Mouse (Mus musculus): ENCODE measurements around the gene Poln. TPM values are rescaled to one million over a fixed set of nuclear protein-coding genes. Genes with fewer than 3 reads are reported as not detected.

Gene Poln
- polyA plus RNA-seq, 1 experiment, result 2.3 TPM

DNA sequence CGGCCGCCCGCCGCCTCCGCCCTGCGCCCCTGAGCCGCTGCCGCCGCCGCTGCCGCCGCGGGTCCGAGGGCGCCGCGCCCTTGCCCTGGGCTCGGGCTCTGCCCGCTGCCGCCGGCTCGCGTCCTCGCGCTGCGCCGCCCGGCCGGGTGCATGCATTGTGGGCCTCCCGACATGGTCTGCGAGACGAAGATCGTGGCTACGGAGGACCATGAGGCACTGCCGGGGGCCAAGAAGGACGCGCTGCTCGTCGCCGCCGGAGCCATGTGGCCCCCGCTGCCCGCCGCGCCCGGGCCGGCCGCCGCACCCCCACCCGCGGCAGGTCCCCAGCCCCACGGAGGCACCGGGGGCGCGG, 172.6 kb downstream of the Poln start:
- DNase-seq, result no peak
- Histone ChIP-seq H3K27ac (ENCODE audit: control insufficient read depth, insufficient read depth, low read length) (no peak overlapping the region), H3K27me3 (ENCODE audit: control insufficient read depth, insufficient read depth, low read length) (peaks cover 20% of the 10 kb centered on the region), H3K36me3 (ENCODE audit: control insufficient read depth, insufficient read depth, low read length) (no peaks in the 10 kb centered on the region), H3K4me3 (ENCODE audit: control insufficient read depth, insufficient read depth, low read length) (peak overlapping the region; percentile 69), H3K4me1 (replicated peaks; ENCODE audit: control insufficient read depth, insufficient read depth, low read length) (peaks cover 18% of the 10 kb centered on the region)
- under 1% methylated on average over 52 of the region's 55 CpGs for WGBS
- TF ChIP-seq POLR2A (IDR thresholded peaks at IDR 0.05; ENCODE audit: control insufficient read depth, extremely low read depth, insufficient read depth, low read length, poor library complexity) (no peak), CTCF (IDR thresholded peaks at IDR 0.05; ENCODE audit: borderline replicate concordance, control insufficient read depth, extremely low read depth, insufficient read depth, low read length, poor library complexity) (no peak)

DNA sequence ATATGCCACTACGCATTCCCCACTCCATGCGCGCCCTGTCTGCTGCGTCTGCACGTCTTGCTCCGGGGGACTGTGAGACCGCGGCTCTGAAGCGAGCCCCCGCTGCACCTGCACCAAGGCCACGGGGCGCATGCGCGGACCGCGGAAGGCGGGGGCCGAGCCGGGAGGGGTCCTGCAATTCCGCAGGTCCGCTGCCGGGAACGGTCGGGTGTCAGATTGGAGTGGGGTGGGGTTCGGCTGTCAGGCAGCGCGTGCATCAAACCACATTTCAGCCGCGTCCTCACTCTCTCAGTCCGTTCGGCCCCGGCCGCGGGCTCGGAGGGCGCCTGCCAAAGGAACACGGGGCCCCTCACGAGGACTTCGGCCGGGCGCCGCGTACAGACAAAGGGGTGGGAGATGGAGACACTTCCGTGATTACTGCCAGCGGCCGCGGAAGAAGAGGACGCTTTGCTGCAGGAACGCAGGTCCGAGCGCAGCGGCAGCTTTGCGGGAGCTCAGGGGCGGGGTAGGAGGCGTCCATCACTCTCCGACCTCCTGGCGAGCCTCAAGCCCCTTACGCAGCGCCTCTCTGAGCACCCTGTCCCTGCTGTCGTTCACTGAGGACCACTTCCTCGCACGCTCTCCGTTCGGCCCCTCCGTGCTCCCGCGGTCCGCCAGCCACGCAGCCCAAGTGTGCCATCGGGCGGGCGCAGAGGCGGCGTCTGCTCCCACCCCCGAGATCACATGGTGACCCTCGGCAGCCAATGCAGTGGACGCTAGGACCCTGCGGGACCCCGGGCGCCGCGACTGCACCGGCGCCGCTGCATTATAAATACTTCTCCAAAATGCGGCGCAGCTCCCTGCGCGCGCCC, 173.2 kb downstream of the Poln start, which contains the start of gene Nat8l:
Gene Nat8l (plus strand): TSS at position 142 of the 851 bp plus-strand sequence.
- peaks cover 20% of the 10 kb centered on the region for H3K27me3 ChIP-seq (ENCODE audit: control insufficient read depth, insufficient read depth, low read length)
- peaks cover 18% of the 10 kb centered on the region for H3K4me1 ChIP-seq (replicated peaks; ENCODE audit: control insufficient read depth, insufficient read depth, low read length)
- H3K27ac ChIP-seq (ENCODE audit: control insufficient read depth, insufficient read depth, low read length), result no peak within 1 kb of the TSS
- under 1% methylated on average over 90 of the region's 90 CpGs for WGBS
- H3K4me3 ChIP-seq (ENCODE audit: control insufficient read depth, insufficient read depth, low read length), result peak within 1 kb of the TSS; percentile 69
- no peak for TF ChIP-seq POLR2A (IDR thresholded peaks at IDR 0.05; ENCODE audit: control insufficient read depth, extremely low read depth, insufficient read depth, low read length, poor library complexity)
- TF ChIP-seq CTCF (IDR thresholded peaks at IDR 0.05; ENCODE audit: borderline replicate concordance, control insufficient read depth, extremely low read depth, insufficient read depth, low read length, poor library complexity), result 0 out of 2 replicates have a peak, but pooled peaks have one; percentile 22
- peak; percentile 67 for DNase-seq
- no peaks in the 10 kb centered on the region for H3K36me3 ChIP-seq (ENCODE audit: control insufficient read depth, insufficient read depth, low read length)

DNA sequence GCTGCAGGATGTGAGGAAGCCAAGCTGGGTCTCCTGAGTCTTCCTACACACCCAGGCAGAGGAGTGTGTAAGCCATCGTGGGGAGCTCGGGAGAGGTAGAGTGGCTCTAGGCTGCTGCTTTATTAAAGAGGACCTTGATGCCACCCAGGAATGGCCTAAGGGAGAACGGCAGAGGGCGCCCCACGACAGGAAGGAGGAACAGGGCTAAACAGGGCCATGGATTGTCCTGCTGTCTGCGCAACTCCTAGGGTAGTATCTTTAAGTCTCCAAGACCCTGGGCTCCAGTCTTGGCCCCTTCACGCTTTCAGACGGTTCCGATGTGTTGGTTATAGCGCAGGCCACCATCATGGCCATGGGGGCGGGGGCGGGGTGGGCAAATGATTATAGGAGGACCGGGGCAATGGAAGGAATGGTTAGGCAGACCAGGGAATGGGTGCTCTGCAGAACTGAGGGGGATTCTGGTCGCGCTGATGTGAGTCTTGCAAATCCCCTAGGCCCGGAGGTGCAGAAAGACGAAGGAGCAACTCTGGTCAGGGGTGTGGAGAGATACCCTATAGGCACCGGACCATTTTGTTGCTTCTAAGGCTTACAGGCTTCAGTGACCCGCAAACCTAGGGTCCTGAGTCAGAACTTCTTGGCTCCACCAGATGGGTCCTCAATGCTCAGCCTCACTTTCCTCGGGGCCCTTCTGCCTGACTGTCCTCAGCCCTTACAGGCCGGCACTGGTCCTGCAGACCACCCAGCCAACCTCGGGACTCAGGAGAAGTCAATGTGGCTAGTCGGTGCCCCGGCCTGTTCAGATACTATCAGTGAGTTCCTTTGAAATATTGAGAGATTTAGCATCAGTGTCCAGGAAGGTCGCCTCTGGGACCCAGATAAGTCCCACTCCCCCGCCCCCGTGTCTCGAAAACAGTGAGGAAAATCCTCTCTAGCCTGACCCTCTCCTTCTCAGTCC, 174.3 kb downstream of the Poln start:
- no peak overlapping the region for H3K27ac ChIP-seq (ENCODE audit: control insufficient read depth, insufficient read depth, low read length)
- 60% methylated on average over 28 of the region's 28 CpGs for WGBS
- peak overlapping the region; percentile 69; the same call in 1 of the 2 replicates for H3K4me3 ChIP-seq (ENCODE audit: control insufficient read depth, insufficient read depth, low read length)
- no peaks in the 10 kb centered on the region for H3K36me3 ChIP-seq (ENCODE audit: control insufficient read depth, insufficient read depth, low read length)
- peak; percentile 44 for DNase-seq
- H3K4me1 ChIP-seq (replicated peaks; ENCODE audit: control insufficient read depth, insufficient read depth, low read length), result peaks cover 18% of the 10 kb centered on the region
- TF ChIP-seq CTCF (IDR thresholded peaks at IDR 0.05; ENCODE audit: borderline replicate concordance, control insufficient read depth, extremely low read depth, insufficient read depth, low read length, poor library complexity) (0 out of 2 replicates have a peak, but pooled peaks have one; percentile 15), POLR2A (IDR thresholded peaks at IDR 0.05; ENCODE audit: control insufficient read depth, extremely low read depth, insufficient read depth, low read length, poor library complexity) (no peak)
- peaks cover 20% of the 10 kb centered on the region for H3K27me3 ChIP-seq (ENCODE audit: control insufficient read depth, insufficient read depth, low read length)

DNA sequence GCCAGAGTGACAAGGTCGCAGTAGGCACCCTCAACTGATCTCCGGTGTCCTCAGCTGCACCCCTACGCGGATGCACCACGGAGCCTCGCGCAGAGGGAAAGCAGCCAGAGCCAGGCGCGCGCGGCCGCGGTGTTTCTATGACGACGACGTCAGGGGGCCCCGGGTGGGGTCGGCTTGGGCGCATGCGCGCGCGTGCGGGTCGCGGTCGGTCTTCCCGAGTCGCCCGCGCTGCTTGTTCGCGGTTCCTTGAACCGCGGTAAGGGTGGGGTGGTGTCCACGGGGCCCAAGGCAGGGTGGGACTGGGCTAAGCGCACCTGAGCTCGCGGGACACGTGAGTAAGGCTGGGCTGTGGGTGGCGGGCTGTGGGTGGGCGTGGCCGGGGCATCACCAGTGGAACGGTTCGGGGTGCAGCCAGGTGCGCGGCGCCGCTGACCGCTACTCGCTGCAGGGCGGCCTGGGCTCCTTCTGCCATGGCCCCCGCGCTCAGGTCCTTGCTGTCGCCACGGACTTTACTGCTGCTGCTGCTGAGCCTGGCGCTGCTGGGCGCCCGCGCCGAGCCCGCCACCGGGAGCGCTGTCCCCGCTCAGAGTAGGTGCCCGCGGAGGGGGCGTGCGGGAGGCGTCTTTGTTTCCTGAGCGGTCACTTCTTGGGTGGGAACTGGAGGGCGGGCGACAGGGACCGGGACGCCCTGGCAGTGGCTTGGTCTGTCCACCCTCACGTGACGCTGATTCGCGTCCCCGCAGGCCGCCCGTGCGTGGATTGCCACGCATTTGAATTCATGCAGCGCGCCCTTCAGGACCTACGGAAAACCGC, 185.7 kb downstream of the Poln start, which contains the start of gene Gm1673:
Gene Gm1673 (plus strand): TSS at position 125 of the 813 bp plus-strand sequence.
- DNase-seq, result peak; percentile 88
- no peaks in the 10 kb centered on the region for H3K27me3 ChIP-seq (ENCODE audit: control insufficient read depth, insufficient read depth, low read length)
- H3K36me3 ChIP-seq (ENCODE audit: control insufficient read depth, insufficient read depth, low read length), result no peaks in the 10 kb centered on the region
- peaks cover 7% of the 10 kb centered on the region for H3K4me1 ChIP-seq (replicated peaks; ENCODE audit: control insufficient read depth, insufficient read depth, low read length)
- 1% methylated on average over 88 of the region's 88 CpGs for WGBS
- H3K27ac ChIP-seq (ENCODE audit: control insufficient read depth, insufficient read depth, low read length), result no peak within 1 kb of the TSS
- TF ChIP-seq CTCF (IDR thresholded peaks at IDR 0.05; ENCODE audit: borderline replicate concordance, control insufficient read depth, extremely low read depth, insufficient read depth, low read length, poor library complexity) (no peak), POLR2A (IDR thresholded peaks at IDR 0.05; ENCODE audit: control insufficient read depth, extremely low read depth, insufficient read depth, low read length, poor library complexity) (no peak)
- peak within 1 kb of the TSS; percentile 82 for H3K4me3 ChIP-seq (ENCODE audit: control insufficient read depth, insufficient read depth, low read length)

DNA sequence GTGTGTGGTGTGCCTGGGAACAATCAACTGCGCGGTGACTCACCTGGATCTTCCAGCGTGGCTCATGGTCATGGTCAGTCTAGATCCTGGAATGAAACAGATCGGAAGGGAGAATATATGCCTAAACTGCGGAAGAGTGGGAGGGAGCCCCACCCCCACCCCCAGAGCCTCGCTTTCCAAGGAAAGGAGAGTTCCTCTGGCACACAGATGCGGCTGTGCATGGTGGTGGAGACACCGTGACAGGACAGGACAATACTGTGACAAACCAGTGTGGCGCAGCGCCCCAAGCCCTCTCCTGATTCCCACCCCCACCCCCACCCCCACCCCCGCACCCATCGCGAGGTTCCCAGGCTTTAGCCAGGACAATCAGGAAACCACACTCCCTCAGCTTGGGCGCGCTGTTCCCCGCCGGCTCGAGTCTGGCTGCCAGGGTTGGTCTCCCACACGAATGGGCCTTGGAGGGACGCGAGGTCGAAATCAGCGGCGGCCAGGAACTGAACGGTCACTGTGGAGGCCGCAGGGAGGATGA, 186.5 kb downstream of the Poln start:
- DNase-seq, result no peak
- no peaks in the 10 kb centered on the region for H3K27me3 ChIP-seq (ENCODE audit: control insufficient read depth, insufficient read depth, low read length)
- WGBS, result 17% methylated on average over 26 of the region's 26 CpGs

More for the DNA sequence above, 186.5 kb downstream of the Poln start:
- no peak for TF ChIP-seq POLR2A (IDR thresholded peaks at IDR 0.05; ENCODE audit: control insufficient read depth, extremely low read depth, insufficient read depth, low read length, poor library complexity)
- no peak for TF ChIP-seq CTCF (IDR thresholded peaks at IDR 0.05; ENCODE audit: borderline replicate concordance, control insufficient read depth, extremely low read depth, insufficient read depth, low read length, poor library complexity)
- Histone ChIP-seq H3K4me1 (replicated peaks; ENCODE audit: control insufficient read depth, insufficient read depth, low read length) (peaks cover 7% of the 10 kb centered on the region), H3K27ac (ENCODE audit: control insufficient read depth, insufficient read depth, low read length) (no peak overlapping the region), H3K36me3 (ENCODE audit: control insufficient read depth, insufficient read depth, low read length) (no peaks in the 10 kb centered on the region), H3K4me3 (ENCODE audit: control insufficient read depth, insufficient read depth, low read length) (peak overlapping the region; percentile 82)
